8 mouse cellular contexts compared by ENCODE assay signal in genomic region chr5:15933581-15934375, GRCm38 (mm10). TPM values are rescaled to one million over a fixed set of nuclear protein-coding genes. Genes with fewer than 3 reads are reported as not detected.
DNase-seq lines count a peak whose midpoint lies in the region; ATAC-seq and TF ChIP-seq lines count a peak whose summit lies in the region.

No protein-coding gene starts in this region.

- ATAC-seq in heart, postnatal 0 days (ENCODE audit: insufficient read depth, low read depth): peak; percentile 2; the same call in 1 of the 2 replicates
- ATAC-seq in limb, embryonic 13.5 days (ENCODE audit: low FRiP score, low read depth): peak; percentile 22; the same call in 1 of the 2 replicates
- peak; percentile 38; the same call in 1 of the 2 replicates for ATAC-seq in neural tube, embryonic 14.5 days (ENCODE audit: low read depth)

- H3K9ac ChIP-seq in liver, adult 2 months (ENCODE audit: low read depth, low read length): no peak overlapping the region
- peak overlapping the region; percentile 89 for H3K9ac ChIP-seq in heart, postnatal 0 days (replicated peaks; ENCODE audit: low read depth, low read length)
- H3K9ac ChIP-seq in limb, embryonic 13.5 days: peak overlapping the region; percentile 94
- peak overlapping the region; percentile 90 for H3K9ac ChIP-seq in neural tube, embryonic 14.5 days (replicated peaks; ENCODE audit: low read depth, low read length)

- no peak for TF ChIP-seq CTCF in liver, adult 2 months (IDR thresholded peaks at IDR 0.05; ENCODE audit: low read depth, low read length)
- TF ChIP-seq CTCF in heart, postnatal 0 days (IDR thresholded peaks at IDR 0.05; ENCODE audit: low read depth): no peak

- no peak for TF ChIP-seq POLR2A in liver, adult 2 months (IDR thresholded peaks at IDR 0.05; ENCODE audit: extremely low read depth, insufficient read depth, low read length)

- no peaks in the 10 kb centered on the region for H3K79me2 ChIP-seq in liver, adult 2 months (ENCODE audit: control insufficient read depth, insufficient read depth, low read length)

- H3K4me2 ChIP-seq in heart, postnatal 0 days (ENCODE audit: low read depth, low read length): peak overlapping the region; percentile 88
- peak overlapping the region; percentile 81 for H3K4me2 ChIP-seq in limb, embryonic 13.5 days (replicated peaks)
- peak overlapping the region; percentile 59 for H3K4me2 ChIP-seq in neural tube, embryonic 14.5 days (ENCODE audit: low read depth, low read length)

- no peak overlapping the region for H3K27ac ChIP-seq in liver, adult 2 months (replicated peaks; ENCODE audit: insufficient read depth, low read depth, low read length)
- peak overlapping the region; percentile 90 for H3K27ac ChIP-seq in heart, postnatal 0 days (ENCODE audit: low read depth)
- peak overlapping the region; percentile 93 for H3K27ac ChIP-seq in limb, embryonic 13.5 days
- H3K27ac ChIP-seq in neural tube, embryonic 14.5 days (ENCODE audit: low read depth, low read length): peak overlapping the region; percentile 96

- H3K4me3 ChIP-seq in liver, adult 2 months (ENCODE audit: insufficient read depth, low read depth, low read length): peak overlapping the region; percentile 13; the same call in 1 of the 2 replicates
- H3K4me3 ChIP-seq in heart, postnatal 0 days (ENCODE audit: low read depth, low read length): peak overlapping the region; percentile 83
- H3K4me3 ChIP-seq in limb, embryonic 13.5 days: peak overlapping the region; percentile 78
- H3K4me3 ChIP-seq in neural tube, embryonic 14.5 days (ENCODE audit: low read depth, low read length): peak overlapping the region; percentile 62

- no peak for TF ChIP-seq EP300 in heart, postnatal 0 days (IDR thresholded peaks at IDR 0.05; ENCODE audit: low read depth)

- H3K4me1 ChIP-seq in liver, adult 2 months (ENCODE audit: control insufficient read depth, insufficient read depth, low read length): no peaks in the 10 kb centered on the region
- no peaks in the 10 kb centered on the region for H3K4me1 ChIP-seq in heart, postnatal 0 days (ENCODE audit: control insufficient read depth, insufficient read depth)
- peaks cover 23% of the 10 kb centered on the region for H3K4me1 ChIP-seq in limb, embryonic 13.5 days
- no peaks in the 10 kb centered on the region for H3K4me1 ChIP-seq in neural tube, embryonic 14.5 days (ENCODE audit: control insufficient read depth, insufficient read depth, low read length)

- H3K36me3 ChIP-seq in liver, adult 2 months (ENCODE audit: control insufficient read depth, insufficient read depth, low read length): no peaks in the 10 kb centered on the region
- H3K36me3 ChIP-seq in heart, postnatal 0 days (replicated peaks; ENCODE audit: control insufficient read depth, insufficient read depth, low read length): no peaks in the 10 kb centered on the region
- no peaks in the 10 kb centered on the region for H3K36me3 ChIP-seq in limb, embryonic 13.5 days
- no peaks in the 10 kb centered on the region for H3K36me3 ChIP-seq in neural tube, embryonic 14.5 days (ENCODE audit: control insufficient read depth, insufficient read depth, low read length)

- peaks cover 6% of the 10 kb centered on the region; the same call in 1 of the 2 replicates for H3K27me3 ChIP-seq in liver, adult 2 months (ENCODE audit: control insufficient read depth, insufficient read depth, low read length)
- H3K27me3 ChIP-seq in heart, postnatal 0 days (ENCODE audit: control insufficient read depth, insufficient read depth, low read length): 0 out of 2 replicates have a peak, but pooled peaks cover 3% of the 10 kb centered on the region
- H3K27me3 ChIP-seq in limb, embryonic 13.5 days: 0 out of 2 replicates have a peak, but pooled peaks cover 4% of the 10 kb centered on the region
- peaks cover 9% of the 10 kb centered on the region; the same call in 1 of the 2 replicates for H3K27me3 ChIP-seq in neural tube, embryonic 14.5 days (ENCODE audit: control insufficient read depth, insufficient read depth, low read length)

- DNase-seq in liver, adult 2 months (ENCODE audit: extremely low read depth, low read depth, low spot score): no peak
- no peak for DNase-seq in liver
- DNase-seq in embryo, embryonic 10 days (ENCODE audit: low spot score): peak; percentile 41
- DNase-seq in heart, postnatal 0 days (ENCODE audit: low spot score): no peak
- DNase-seq in urinary bladder, postnatal 10 days (ENCODE audit: low spot score): no peak
- no peak for DNase-seq in kidney, adult 18-20 months

- no peaks in the 10 kb centered on the region for H3K9me3 ChIP-seq in heart, postnatal 0 days (replicated peaks; ENCODE audit: control insufficient read depth, low read length)
- H3K9me3 ChIP-seq in limb, embryonic 13.5 days: no peaks in the 10 kb centered on the region
- H3K9me3 ChIP-seq in neural tube, embryonic 14.5 days (ENCODE audit: control insufficient read depth, low read length): no peaks in the 10 kb centered on the region

- WGBS in liver, adult 2 months: 11% methylated on average over 17 of the region's 17 CpGs
- WGBS in heart, postnatal 0 days: 13% methylated on average over 17 of the region's 17 CpGs
- WGBS in limb, embryonic 13.5 days: 4% methylated on average over 17 of the region's 17 CpGs
- 2% methylated on average over 17 of the region's 17 CpGs for WGBS in neural tube, embryonic 14.5 days

RNA-seq across cellular contexts. Expression of gene Cacna2d1, which starts 0.7 kb away (rescaled TPM):
- total RNA-seq in liver, adult 2 months (2014; rRNA removed): 1.1 and 1.7 TPM in 2 replicates
- polyA plus RNA-seq in liver, adult 2 months (2012; rRNA removed): 0.10 and 0.11 TPM in 2 replicates
- total RNA-seq in heart, postnatal 0 days (2014; rRNA removed; ENCODE audit: low replicate concordance): 37.6 and 41.6 TPM in 2 replicates
- 15.5 and 17.7 TPM in 2 replicates for polyA plus RNA-seq in heart, postnatal 0 days (2015; fragmentation: Nextera tagmentation; extraction: Ambion mirVana)
- polyA plus RNA-seq in limb, embryonic 13.5 days (2015; fragmentation: Nextera tagmentation; extraction: Ambion mirVana): 22.9 and 25.9 TPM in 2 replicates
- 59.1 and 65.7 TPM in 2 replicates for polyA plus RNA-seq in neural tube, embryonic 14.5 days (2014; fragmentation: Nextera tagmentation; extraction: Ambion mirVana)

Comparison
In these comparisons a context has a peak if more than half of its experiments do, and no peak if none do; other contexts are left out.
1. H3K4me3 ChIP-seq: peak in every context shown above with its lines; median percentile 83 in heart, postnatal 0 days; 78 in limb, embryonic 13.5 days; 62 in neural tube, embryonic 14.5 days; 13 in liver, adult 2 months.
2. RNA of gene Cacna2d1, which starts 0.7 kb away (polyA plus RNA-seq): 59.1 to 65.7 TPM in neural tube, embryonic 14.5 days, 22.9 to 25.9 TPM in limb, embryonic 13.5 days and 15.5 to 17.7 TPM in heart, postnatal 0 days; 0.10 to 0.11 TPM in liver, adult 2 months; every median in the first group is over 10 times any median in the second.
3. Peak in every context shown above with its lines, with median percentiles within 50 percentile points of each other: ATAC-seq and H3K4me2 ChIP-seq.